Mouse (Mus musculus): ENCODE results near the gene Sipa1l2.

- TF ChIP-seq CTCF (IDR thresholded peaks at IDR 0.05; ENCODE audit: insufficient read depth, low read depth, low read length) (no peak), POLR2A (IDR thresholded peaks at IDR 0.05; ENCODE audit: insufficient read depth, low read depth, low read length) (no peak)
Observed at GRCm38 (mm10) chr8:125395032-125395431, 174.6 kb downstream of the Sipa1l2 start.

Measured in olfactory bulb, adult 2 months (tissue).